Mouse (Mus musculus): Measurements from ENCODE around the gene Miga1.
A peak's percentile ranks its signal among the peaks of the same experiment; 100 is the strongest.
"Not testable (repeated sequence)": the region's sequence is repeated elsewhere in the genome, so short reads cannot be mapped to it uniquely, and the experiment has no call there.

Miga1 gene

DNA sequence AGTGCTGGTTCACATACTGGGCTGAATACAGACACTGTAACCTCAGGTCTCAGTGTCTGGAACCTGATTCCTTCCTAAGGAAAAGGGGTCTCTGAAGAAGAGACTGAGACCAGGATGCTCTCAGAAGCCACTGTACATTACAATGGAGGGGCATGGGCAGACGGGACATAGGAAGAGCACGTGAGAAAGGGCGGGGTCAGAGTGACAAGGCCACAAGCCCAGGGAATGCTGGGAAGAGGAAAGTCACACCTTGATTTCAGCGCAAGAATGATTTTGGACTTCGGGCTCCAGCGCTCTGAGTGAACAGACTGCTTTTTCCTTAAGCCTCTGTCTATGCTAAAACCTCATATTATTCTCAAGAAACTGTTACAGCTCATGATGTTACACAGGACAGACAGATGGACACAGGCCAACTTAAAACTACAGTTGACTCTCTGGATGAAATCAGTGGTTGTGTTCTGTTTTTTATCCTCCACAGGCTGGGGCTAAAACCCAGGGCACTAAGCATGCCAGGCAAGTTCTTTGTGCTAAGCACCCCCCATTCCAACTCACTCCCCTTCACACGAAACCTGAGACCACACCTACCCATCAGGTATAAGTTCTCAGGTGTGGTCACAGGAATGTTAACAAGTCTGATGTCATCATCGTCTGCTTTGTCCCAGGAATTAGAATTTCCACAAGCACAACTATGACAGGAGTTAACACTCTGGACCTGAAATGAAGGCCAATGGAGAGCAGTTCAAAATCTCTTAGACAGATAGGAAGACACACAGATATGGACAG is 18.3 kb downstream of the Miga1 start:
- no peak for DNase-seq (ENCODE audit: low read depth, low spot score)

DNA sequence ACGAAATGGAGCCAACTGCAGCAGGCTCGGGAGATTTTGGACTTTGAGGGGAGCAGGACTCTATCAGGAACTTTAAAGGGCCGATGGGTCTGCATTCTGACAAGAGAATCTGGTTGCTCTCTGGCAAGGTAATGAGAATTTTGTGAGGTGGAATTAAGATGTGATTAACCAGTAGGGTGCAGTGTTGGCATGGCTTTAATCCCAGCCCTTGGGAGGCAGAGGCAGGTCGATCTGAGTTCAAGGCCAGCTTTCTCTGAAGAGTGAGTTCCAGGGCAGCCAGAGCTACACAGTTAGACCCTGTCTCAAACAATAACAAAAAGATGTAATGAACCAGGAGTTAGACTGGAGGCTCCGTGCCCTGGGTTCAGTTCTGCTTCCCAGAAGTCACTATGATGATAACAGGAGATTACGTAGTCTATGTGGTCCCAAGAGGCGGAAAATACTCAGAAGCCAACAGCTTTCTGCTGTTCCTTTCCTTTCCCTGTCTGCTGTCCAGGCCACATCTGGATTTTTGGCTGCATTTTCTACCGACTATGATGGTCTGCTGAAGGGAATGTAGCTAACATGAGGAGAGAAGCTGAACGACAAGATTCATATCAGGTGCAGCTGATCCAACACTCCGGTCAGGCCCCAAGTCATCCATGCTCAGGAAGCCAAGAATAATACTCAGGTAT is 19.1 kb downstream of the Miga1 start:
- no peak for DNase-seq (ENCODE audit: low read depth, low spot score)

DNA sequence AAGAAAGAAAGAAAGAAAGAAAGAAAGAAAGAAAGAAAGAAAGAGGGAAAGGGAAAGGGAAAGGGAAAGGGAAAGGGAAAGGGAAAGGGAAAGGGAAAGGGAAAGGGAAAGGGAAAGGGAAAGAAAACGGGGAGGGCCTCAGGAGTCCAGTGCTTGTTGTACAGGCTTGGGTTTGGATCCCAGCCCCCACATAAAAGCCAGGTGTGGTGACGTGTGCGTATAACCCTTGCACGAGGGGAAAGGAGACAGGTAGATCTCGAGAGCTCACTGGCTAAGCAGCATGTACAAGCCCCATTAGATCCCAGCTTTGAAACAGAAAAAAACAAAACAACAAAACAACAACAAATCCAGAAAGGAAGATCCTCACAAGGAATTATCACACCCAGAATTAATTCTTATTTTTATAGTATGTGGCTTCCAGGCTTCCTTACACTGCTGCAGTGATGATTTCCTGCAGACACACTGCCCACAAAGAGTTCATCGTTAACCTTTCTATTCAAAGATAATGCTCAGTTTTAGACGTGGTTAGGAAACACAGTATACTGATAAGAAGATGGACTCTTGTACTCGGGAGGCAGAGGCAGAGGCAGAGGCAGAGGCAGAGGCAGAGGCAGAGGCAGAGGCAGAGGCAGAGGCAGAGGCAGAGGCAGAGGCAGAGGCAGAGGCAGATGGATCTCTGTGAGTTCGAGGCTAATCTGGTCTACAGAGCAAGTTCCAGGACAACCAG is 23.6 kb downstream of the Miga1 start:
- DNase-seq (ENCODE audit: low read depth, low spot score): not testable (repeated sequence)

DNA sequence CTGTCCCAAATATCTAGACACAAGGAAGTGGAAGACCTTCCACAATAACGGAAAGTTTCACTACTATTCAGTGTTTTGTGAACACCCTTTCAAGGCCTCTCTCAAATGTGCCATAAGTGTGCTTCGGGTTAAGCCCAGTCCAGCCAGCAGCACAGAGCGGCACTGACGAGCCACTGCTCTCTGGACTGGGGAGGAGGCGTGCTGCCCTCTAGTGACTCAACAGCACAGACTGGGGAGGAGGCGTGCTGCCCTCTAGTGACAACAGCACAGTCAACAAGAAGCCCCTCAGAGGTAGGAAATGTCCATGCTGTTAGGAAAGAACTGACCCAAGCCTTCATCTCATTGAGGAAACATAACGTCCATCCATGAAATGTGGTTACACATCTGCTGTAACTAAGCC is 24.6 kb downstream of the Miga1 start:
- DNase-seq (ENCODE audit: low read depth, low spot score): peak; percentile 85

DNA sequence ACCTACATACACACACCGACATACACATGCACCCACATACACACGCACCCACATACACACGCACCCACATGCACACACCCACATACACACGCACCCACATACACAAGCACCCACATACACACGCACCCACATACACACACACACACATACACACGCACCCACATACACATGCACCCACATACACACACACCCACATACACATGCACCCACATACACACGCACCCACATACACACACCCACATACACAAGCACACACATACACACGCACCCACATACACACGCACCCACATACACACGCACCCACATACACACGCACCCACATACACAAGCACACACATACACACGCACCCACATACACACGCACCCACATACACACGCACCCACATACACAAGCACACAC is 25.5 kb downstream of the Miga1 start:
- not testable (repeated sequence) for DNase-seq (ENCODE audit: low read depth, low spot score)

DNA sequence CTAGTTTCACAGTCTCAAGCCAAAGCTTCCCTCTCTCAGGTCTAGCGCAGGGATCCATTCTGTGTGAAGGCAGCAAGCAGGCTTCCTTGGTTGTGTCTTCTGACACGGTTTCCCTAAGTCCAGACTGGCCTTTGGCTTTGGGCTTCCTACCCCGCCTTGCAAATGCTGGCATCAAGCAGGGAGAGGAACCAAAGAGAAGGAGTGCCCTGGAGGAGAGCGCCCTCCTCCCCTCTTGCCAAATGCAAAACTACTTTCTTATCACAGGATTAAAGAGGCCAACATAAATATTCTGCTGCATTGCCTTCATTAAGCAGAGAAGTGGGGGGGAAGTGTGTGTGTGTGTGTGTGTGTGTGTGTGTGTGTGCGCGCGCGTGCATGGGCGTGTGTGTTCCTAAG is 31.0 kb downstream of the Miga1 start:
- DNase-seq (ENCODE audit: low read depth, low spot score): no peak

DNA sequence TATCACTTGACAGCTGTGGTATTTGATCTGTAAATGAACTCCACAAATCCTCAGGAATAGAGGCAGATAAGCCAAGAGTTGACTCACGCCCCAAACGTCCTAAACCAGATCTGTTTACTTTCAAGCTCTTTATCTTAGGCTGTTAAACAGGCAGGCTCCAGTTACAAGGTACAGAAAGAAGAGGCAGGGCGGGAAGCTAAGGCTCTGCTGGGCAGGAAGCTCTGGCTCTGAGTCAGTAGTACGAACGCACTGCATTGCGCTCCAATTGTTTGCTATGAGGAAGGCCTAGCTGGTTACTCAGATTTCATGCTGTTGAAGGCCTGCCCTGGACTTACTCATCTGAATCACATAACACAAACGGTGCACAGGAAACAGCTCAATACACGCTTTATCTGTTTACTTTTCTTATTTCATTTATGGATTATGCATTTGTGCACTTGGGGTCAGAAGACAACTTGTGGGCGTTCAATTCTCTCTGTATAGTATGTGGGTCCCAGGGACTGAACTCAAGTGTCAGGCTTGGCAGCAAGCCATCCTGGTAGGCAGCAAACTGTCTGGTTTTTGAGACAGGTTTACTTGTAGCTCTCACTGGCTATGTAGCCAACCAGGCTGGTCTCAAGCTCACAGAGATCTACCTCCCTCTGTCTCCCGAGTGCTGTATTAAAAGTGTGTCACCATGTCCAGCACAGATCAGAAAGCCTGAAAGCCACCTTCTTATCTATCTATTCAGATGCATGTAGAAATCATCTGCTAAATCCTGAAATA is 31.5 kb downstream of the Miga1 start:
- DNase-seq (ENCODE audit: low read depth, low spot score): peak; percentile 15

DNA sequence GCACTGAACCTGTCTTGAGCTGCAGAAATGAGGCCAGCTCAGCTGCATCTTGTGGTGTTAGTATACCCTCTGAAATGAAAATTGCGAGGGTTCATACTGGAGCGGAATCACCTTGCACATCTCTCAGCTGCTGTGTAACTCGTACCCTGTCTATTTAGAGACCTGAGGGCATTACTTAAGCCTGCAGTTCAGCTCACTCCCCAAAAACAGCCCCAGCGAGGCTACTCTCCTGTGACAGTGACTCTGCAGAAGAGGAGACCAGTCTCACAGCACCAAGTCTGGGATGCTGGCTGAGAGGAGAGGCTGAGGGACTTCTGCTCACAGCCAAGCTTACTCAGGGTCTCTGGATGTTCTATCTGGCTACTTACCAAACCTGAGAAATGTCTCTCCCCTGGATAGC is 34.2 kb downstream of the Miga1 start:
- DNase-seq (ENCODE audit: low read depth, low spot score): no peak

DNA sequence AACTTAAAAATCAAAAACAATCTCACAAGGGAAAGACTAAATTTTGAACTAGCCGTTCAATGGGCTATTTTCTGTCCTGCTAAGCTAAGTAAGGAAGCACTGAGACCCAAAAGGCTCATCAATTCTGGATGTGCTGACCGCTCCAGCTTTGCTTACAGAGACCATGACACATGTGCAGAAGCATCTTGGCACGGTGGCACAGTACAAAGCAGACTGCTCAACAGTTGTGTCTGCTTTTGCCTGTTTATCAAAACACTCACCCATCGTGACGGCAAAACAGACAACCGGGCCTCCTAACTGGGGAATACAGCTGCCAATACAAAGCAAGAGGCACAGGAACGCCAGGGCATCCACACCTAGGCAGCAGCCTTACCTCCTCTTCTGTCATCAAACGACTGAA is 35.1 kb downstream of the Miga1 start:
- DNase-seq (ENCODE audit: low read depth, low spot score): no peak

DNA sequence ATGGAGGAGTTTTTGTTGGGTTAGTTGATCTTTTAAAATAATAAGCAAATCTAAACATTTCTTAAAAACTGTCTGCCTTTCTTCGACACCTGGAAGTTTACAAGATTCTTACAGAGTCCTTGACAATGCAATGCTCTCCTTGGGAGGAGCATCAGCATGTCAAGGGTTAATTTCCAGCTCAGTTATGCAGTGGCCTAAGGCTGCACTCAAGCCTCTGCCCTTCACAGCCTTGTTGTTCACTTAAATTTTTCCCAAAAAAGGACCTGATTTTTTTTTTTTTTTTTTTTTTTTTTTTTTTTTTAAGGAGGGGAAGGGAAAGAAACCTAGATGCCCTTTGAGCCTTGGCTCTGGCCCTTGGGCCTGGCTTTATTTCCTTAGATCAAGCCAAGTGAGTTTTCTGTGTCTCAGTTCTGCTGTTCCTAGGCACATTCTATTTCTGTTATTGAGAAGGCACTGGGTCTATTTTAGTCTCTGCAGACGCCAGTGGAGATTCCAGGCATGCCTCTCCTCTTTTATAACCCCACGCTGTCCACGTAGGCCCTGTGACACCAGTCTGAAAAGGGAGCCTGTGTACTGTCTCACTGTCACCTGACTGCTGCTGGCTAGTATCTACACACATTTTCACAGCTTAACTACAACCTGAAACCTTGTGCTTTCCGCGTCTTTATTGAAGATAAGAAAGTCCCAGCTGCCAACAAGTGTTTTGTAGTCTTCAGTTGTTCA is 36.0 kb downstream of the Miga1 start:
- no peak for DNase-seq (ENCODE audit: low read depth, low spot score)

DNA sequence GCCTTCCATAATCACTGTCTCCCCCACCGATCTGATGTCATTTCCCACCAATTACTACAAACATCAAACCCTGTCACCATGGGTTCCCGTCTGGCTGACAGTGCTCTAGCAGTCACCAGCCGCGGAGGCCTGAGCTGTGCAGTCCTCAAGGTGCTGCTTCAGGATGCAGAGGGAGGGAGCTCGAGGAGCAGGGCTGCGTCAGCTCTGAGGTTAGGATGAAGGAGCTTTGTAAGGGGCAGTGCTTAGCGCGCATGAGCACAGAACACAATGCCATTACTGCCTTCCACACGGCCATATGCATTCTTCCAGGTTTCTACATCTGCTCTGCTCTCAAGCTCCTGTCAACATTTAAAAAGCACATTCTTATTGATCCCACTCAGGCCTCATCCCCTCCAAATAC is 37.2 kb downstream of the Miga1 start:
- no peak for DNase-seq (ENCODE audit: low read depth, low spot score)

DNA sequence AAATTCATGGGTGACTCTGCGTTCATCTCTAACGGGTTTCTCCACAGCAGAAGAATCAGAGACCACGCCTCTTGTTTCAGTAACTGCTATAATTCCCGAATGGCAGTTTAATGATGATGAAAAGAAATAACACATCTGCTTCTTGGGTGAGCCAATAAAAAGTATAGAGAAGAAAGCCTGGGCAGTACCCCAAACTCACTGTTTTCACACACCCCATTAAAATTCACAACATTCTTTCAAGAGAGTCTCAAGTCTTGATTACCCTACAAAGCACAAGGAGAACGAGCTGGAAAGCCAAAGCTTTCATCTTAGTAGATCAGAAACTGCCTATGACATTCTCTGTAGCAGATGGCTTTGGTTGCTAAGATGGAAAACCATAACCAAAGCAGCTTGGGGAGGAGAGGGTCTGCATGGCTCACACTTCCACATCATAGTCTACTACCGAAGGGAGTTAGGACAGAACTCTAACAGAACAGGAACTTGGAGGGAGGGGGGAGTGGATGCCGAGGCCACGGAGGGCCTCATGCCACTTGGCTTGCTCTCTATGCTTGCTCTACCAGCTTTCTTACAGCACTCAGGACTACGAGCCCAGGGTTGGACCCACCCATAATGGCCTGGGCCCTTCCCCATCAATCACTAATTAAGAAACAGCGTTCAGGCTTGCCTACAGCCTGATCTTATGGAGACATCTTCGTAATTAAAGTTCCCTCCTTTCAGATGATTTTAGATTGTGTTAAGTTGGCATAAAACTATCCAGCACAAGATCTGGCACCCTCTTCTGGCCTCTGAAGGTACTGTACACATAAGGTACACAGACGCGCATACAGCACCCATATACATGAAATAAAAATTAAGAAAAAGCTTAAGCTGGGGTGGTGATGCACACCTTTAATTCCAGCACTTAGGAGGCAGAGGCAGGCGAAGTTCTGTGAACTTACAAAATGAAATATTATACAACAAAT is 39.5 kb downstream of the Miga1 start:
- DNase-seq (ENCODE audit: low read depth, low spot score): no peak

DNA sequence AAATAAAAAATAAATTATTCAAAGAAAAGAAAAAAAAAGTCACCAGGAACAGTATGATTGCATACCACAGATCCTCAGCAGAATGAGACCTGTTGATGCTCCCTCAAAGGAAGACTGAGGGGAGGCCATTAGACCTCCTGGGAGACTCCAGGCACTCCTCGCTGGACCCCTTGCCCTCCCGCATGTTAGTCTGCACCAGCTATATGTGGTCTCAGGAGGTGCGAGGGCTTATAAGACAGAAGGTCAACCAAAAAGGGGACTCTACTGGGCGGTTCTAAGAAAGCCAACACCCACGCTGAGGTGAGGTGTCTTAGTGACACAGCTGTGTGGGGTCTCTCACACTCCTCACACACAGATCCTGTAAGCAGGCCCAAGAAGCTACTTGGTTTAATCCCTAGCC is 44.3 kb downstream of the Miga1 start:
- no peak for DNase-seq (ENCODE audit: low read depth, low spot score)

DNA sequence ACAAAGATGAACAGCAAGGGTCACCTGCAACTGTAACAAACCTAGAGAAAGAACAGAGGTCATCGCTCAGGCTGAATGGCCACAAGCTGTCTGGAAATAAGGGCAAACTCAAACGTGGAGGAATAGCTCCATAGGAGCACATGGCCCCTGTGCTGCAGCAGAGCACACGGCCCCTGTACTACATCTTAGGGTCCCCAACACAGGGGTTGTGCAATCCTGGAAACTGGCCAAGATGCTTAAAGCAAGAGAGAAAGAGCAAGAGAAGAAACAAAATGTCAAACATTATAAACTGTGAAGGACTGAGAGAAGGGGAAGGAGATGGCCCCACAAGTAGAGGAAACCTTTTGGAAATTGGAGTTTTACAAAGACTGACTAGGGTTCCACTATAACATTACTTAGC is 45.8 kb downstream of the Miga1 start:
- DNase-seq (ENCODE audit: low read depth, low spot score): no peak

DNA sequence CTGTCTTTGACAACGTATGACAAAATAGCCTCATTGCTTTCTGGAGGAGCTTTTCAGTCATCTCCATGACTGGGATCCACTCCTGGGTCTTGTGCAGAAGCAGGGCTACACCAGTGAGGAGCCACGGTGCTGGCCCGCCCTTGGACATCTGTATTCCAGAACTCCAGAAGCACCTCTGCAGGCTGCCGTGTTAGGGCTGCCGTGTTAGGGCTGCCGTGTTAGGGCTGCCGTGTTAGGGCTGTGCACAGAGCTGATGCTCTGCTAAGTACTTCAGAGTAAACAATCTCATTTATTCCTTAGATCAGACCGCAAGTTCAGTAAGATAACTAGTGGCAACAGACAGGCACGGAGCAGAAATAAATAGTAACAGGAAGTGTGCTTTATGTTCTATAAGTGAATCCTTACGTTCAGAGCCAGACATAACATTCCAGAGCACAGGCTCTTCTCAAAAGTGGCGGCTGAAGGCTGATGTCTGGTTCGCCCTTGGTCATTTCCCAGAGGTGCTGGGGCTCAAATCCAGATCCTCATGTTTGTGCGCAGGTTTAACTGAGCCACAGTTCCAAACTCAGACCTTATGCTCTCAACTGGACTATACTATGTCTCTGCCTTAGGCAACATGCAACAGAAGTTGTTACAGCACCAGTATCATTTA is 46.6 kb downstream of the Miga1 start:
- no peak for DNase-seq (ENCODE audit: low read depth, low spot score)

DNA sequence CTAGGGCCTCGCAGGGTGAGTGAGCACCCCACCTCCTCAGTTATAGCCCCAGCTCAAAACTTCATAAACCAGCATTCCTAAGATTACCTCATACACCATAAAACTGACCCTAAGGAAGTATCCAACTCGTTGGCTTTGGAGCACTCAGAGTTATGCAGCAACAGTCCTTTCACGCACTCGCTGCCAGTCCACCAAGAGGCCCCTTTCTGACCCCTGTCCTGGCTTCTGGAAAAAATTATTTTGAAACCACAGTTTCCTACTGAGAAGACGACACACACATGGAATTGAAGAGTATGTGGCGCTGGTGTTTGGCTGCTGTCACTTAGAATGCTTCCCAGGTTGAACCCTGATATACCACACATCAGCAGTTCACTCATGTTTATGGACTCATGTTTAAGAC is 48.3 kb downstream of the Miga1 start:
- no peak for DNase-seq (ENCODE audit: low read depth, low spot score)

DNA sequence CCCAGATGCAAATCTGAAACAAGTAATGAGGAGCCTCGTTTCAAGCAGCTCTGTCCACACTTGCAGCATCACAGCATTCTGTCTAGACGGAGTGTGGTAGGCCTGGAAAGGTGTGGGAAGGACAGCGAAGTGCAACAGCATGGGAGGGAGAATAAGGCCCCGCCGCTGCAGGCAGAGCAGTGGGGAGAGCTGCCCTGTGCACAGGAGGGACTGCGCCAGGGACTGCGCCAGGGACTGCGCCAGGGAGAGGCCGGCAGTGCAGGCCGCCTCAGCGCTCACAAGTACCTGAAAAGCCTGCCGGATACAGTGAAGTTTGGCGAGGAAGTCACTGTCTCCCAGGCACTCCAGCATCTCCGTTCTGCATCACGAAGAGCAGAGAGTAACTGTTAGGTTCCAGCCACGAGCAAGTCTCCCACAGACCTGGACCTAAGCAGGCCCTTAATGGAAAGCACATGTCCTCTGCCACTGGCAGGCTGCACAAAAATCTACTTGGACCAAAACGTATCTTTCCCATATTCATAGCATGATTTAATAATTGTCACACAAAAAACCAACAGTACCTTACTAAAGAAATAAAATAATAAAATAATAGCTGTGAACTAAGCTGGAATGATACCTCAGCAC is 49.9 kb downstream of the Miga1 start:
- DNase-seq (ENCODE audit: low read depth, low spot score): no peak

DNA sequence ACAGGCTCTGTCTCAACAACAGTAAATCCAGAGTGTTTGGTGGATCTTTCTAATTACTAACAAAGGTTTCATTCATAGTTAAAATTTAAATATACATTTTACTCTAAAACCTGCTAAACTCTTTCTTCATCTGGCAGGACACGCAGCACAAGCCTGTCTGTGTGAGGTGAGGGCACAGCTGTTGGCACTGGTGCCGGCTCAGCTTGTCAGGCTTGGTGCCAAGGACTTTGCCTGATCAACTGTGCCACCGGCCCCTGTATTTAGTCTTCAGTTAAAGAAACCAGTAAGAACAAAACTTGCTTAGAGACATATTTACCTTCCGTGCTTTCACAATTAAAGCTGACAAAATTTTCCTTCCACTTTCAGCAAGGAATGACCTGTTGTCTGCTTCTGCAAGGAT is 51.5 kb downstream of the Miga1 start:
- DNase-seq (ENCODE audit: low read depth, low spot score): no peak

DNA sequence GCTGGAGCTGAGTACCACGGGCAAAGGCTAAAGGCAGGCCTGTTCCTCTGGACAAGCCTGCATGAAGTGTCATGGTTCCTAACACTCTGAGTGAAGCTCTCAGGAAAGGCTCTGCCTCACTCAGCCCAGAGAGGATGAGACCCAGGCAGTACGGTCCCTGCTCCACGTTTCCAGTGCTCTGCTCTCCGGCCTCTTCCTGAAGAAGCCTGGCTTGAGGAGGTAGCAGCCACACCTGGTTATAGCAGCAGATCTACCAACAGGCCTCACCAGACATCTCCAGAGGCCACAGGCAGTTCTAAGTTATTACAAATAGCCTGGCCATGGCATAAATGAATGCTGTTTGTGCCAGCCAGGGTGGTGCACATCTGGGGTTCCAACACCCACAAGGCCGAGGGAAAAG is 51.9 kb downstream of the Miga1 start:
- no peak for DNase-seq (ENCODE audit: low read depth, low spot score)
